Mouse (Mus musculus) adrenal gland, adult 2 months (tissue): Measurements from ENCODE around the gene Zranb2. TPM values are rescaled to one million over a fixed set of nuclear protein-coding genes. Genes with fewer than 3 reads are reported as not detected.
A peak's percentile ranks its signal among the peaks of the same experiment; 100 is the strongest.

Experiments
- DNase-seq: peaks from one replicate; pipeline ENCODE4 v3.0.0; 2021
- microRNA-seq, 2 experiments: library from miRNA; unstranded; fragments of <30 nt; microRNA quantifications; one replicate each; pipeline ENCODE4 v1.2.0; 2021
- polyA plus RNA-seq: library from polyadenylated mRNA; depleted of rRNA; stranded (reverse); fragments of >200 nt; gene quantifications from 2 replicates; pipeline ENCODE4 v1.2.3, GENCODE M21; 2012; rRNA removed
- total RNA-seq, 2 experiments: library from RNA; stranded (reverse); gene quantifications; 2 replicates each; pipeline ENCODE4 v1.2.3; 2021

Gene Zranb2
- total and polyA plus RNA-seq, 3 experiments, result 3.3 to 80.7 (median 79.6) TPM

- no peak for DNase-seq
Measured at GRCm38 (mm10) chr3:157578469-157579170, 44.7 kb downstream of the Zranb2 start.

DNA sequence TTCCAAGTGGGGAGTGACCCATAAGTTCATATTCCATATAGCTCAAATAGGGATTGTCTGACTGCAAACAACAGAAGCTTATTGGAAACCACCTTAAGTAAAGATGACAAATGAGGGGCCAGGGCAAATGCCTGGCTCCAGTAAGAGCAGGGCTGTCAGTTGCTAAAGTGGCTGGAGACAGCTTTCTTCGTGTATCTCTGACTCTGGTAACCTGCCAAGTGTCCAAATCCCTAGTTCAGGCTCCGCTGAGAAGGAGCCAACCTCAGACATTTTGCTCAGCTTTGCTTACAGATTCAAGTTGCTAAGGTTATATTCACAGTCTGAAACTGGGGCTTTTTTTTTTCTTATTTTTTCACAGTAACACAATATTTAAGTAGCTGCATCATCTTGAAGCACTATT, 45.4 kb downstream of the Zranb2 start:
- DNase-seq, result no peak

DNA sequence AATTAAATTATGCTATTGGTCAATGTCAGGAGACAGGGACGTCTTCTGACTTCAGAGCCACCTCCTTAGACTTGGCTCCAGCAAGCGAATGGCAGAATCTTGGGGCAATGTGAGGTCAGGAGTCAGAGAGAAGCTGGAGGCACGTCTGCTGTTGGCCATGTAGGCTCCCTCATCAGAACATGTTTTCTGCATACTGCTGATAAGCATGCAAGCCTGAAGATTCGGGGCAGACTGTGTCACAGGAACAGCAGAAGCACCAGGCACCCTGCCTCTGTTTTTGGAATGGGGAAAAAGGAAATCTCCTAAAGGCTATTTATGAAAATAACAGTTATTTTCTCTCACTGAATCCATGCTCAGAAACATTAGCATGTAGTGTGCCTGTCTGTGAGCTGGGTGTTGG, 46.3 kb downstream of the Zranb2 start:
- DNase-seq, result no peak

DNA sequence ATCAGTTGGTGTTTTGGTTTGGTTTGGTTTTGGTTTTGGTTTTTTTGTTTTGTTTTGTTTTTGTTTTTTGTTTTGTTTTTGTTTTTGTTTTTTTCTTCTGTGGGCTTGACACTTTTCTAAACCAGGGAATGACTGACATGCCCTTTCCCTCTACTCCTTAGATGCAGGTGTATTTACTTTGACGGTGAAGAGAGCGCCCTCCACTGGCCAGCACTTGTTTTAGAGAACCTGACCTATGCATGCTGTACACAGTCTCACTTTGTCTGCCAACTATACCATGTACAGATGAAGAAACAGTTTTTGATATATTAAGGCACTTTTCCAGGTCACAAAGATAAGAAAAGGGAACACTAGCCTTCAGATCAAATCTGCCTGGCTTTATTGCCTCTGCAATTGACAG, 47.8 kb downstream of the Zranb2 start:
- DNase-seq, result no peak

- DNase-seq, result no peak
Measured at GRCm38 (mm10) chr3:157582626-157583405, 48.9 kb downstream of the Zranb2 start.

GRCm38 (mm10) chr3:157597837-157598379, 63.9 kb downstream of the Zranb2 start:
- peak; percentile 36 for DNase-seq

Small RNA genes lying within 50 kb of the gene (microRNA-seq; reads per million reads assigned to microRNA genes)
- 114 to 130 reads per million in 2 experiments for gene Mir186

Other genes starting within 250 kb of the Zranb2 start
- 10 to 100 TPM; 18.7 to 19.1 TPM for gene Ptger3, start 32.7 kb downstream of the Zranb2 start, total RNA-seq
- gene Ptger3, start 32.7 kb downstream of the Zranb2 start, polyA plus RNA-seq, result 60.0 and 72.6 TPM in 2 replicates